Comparison of ENCODE assay signal across 16 mouse cellular contexts in the genomic region with DNA sequence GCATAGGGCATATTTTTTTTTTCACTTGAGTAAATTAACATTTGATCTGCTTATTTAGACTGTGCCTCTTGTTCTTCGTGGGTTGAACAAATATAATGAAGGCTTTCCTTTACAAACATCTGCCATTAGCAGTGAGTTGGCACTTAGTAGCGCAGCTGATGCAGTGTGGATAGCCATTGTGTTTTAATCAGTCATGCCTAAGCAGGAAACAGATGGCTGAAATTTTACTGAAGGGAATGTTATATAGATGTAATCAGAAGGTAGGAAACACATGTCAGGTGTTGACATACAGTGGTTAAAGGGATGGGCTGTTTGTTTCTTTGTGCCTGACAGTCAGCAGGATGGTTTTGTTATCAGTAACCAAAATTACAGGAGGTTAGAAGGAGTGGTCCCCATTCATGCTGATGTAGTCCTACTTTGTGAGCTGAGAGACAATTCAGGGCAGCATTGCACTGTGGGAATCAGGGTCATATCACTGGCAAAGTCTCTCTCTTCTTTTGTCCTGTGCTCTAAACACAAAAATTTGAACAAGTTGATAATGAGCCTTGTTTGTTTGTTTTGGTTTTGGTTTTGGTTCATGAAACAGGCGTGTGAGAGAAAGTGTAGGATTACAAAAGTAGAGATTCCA.
A peak's percentile ranks its signal among the peaks of the same experiment; 100 is the strongest.
DNase-seq lines count a peak whose midpoint lies in the region; ATAC-seq and TF ChIP-seq lines count a peak whose summit lies in the region.
"Had no signal": no experiment of that assay in that cellular context is flagged by ENCODE, and none has a peak within 500 bp of the region (broad histone marks: within the 10 kb centered on the region; RNA-seq: fewer than 3 reads in every experiment).

No protein-coding gene starts in this region.

- peak; percentile 66 for ATAC-seq in lung, embryonic 16.5 days (ENCODE audit: low read depth)
- peak; percentile 58; the same call in 1 of the 2 replicates for ATAC-seq in forebrain, postnatal 0 days
- ATAC-seq in midbrain, embryonic 15.5 days (replicated peaks): peak; percentile 42; the same call in 1 of the 2 replicates
- ATAC-seq: intestine, embryonic 15.5 days; liver, embryonic 12.5 days had no signal

- 45% methylated on average over 3 of the region's 3 CpGs for WGBS in lung, embryonic 16.5 days
- 31% methylated on average over 3 of the region's 3 CpGs for WGBS in forebrain, postnatal 0 days
- WGBS in midbrain, embryonic 15.5 days: 43% methylated on average over 3 of the region's 3 CpGs

- no peak overlapping the region for H3K9ac ChIP-seq in lung, embryonic 16.5 days (ENCODE audit: low read length)
- no peak overlapping the region for H3K9ac ChIP-seq in forebrain, postnatal 0 days
- H3K9ac ChIP-seq in midbrain, embryonic 15.5 days: no peak overlapping the region
- H3K9ac ChIP-seq: heart, embryonic 13.5 days; intestine, embryonic 15.5 days; liver, embryonic 12.5 days had no signal

- no peak overlapping the region for H3K4me2 ChIP-seq in lung, embryonic 16.5 days (ENCODE audit: low read depth, low read length)
- no peak overlapping the region for H3K4me2 ChIP-seq in forebrain, postnatal 0 days (ENCODE audit: low read depth)
- no peak overlapping the region for H3K4me2 ChIP-seq in midbrain, embryonic 15.5 days
- H3K4me2 ChIP-seq: heart, embryonic 13.5 days; intestine, embryonic 15.5 days; liver, embryonic 12.5 days had no signal

- no peaks in the 10 kb centered on the region for H3K9me3 ChIP-seq in lung, embryonic 16.5 days (ENCODE audit: control insufficient read depth, low read length)
- no peaks in the 10 kb centered on the region for H3K9me3 ChIP-seq in forebrain, postnatal 0 days (ENCODE audit: low read length)
- no peaks in the 10 kb centered on the region for H3K9me3 ChIP-seq in midbrain, embryonic 15.5 days
- H3K9me3 ChIP-seq: heart, embryonic 13.5 days; intestine, embryonic 15.5 days; liver, embryonic 12.5 days had no signal

- H3K27me3 ChIP-seq in lung, embryonic 16.5 days (ENCODE audit: control insufficient read depth, insufficient read depth, low read depth, low read length): no peaks in the 10 kb centered on the region
- H3K27me3 ChIP-seq in forebrain, postnatal 0 days (ENCODE audit: insufficient read depth, low read length): no peaks in the 10 kb centered on the region
- no peaks in the 10 kb centered on the region for H3K27me3 ChIP-seq in midbrain, embryonic 15.5 days (replicated peaks)
- H3K27me3 ChIP-seq: heart, embryonic 13.5 days; intestine, embryonic 15.5 days; liver, embryonic 12.5 days had no signal

- no peak overlapping the region for H3K27ac ChIP-seq in lung, embryonic 16.5 days (ENCODE audit: low read length)
- H3K27ac ChIP-seq in forebrain, postnatal 0 days (ENCODE audit: low read depth, low read length): no peak overlapping the region
- H3K27ac ChIP-seq in midbrain, embryonic 15.5 days: no peak overlapping the region
- H3K27ac ChIP-seq: heart, embryonic 13.5 days; intestine, embryonic 15.5 days; liver, embryonic 12.5 days; macrophage had no signal

- H3K4me3 ChIP-seq in lung, embryonic 16.5 days (ENCODE audit: low read length): no peak overlapping the region
- H3K4me3 ChIP-seq in forebrain, postnatal 0 days (ENCODE audit: low read depth, low read length): no peak overlapping the region
- H3K4me3 ChIP-seq in midbrain, embryonic 15.5 days: no peak overlapping the region
- H3K4me3 ChIP-seq: heart, embryonic 13.5 days; intestine, embryonic 15.5 days; liver, embryonic 12.5 days had no signal

- H3K4me1 ChIP-seq in lung, embryonic 16.5 days (replicated peaks; ENCODE audit: control insufficient read depth, insufficient read depth, low read length): no peaks in the 10 kb centered on the region
- H3K4me1 ChIP-seq in forebrain, postnatal 0 days (ENCODE audit: insufficient read depth): no peaks in the 10 kb centered on the region
- peaks cover 6% of the 10 kb centered on the region; the same call in 1 of the 2 replicates for H3K4me1 ChIP-seq in midbrain, embryonic 15.5 days
- H3K4me1 ChIP-seq: heart, embryonic 13.5 days; intestine, embryonic 15.5 days; liver, embryonic 12.5 days had no signal

- DNase-seq in lung, adult 18-20 months: no peak
- peak; percentile 33 for DNase-seq in embryo, embryonic 10.5 days (ENCODE audit: low spot score)
- DNase-seq in forebrain, postnatal 0 days: no peak
- DNase-seq in layer of hippocampus, postnatal 10 days (ENCODE audit: low spot score in 2 of 2): no peak
- DNase-seq in urinary bladder, postnatal 10 days (ENCODE audit: low spot score): no peak
- DNase-seq in gastrocnemius, adult 8-10 months (ENCODE audit: low spot score in 2 of 2): no peak
- DNase-seq: adrenal gland, adult 8-10 months; cerebellum, postnatal 36 days; gastrocnemius, postnatal 10 days; thymus, adult 18-20 months had no signal

- H3K36me3 ChIP-seq in lung, embryonic 16.5 days (ENCODE audit: control insufficient read depth, insufficient read depth, low read length): no peaks in the 10 kb centered on the region
- H3K36me3 ChIP-seq in forebrain, postnatal 0 days (ENCODE audit: insufficient read depth): no peaks in the 10 kb centered on the region
- no peaks in the 10 kb centered on the region for H3K36me3 ChIP-seq in midbrain, embryonic 15.5 days (replicated peaks)
- H3K36me3 ChIP-seq: heart, embryonic 13.5 days; intestine, embryonic 15.5 days; liver, embryonic 12.5 days had no signal

- no peak for TF ChIP-seq CTCF in forebrain, postnatal 0 days (IDR thresholded peaks at IDR 0.05; ENCODE audit: low read depth)
